Mouse (Mus musculus) lung, postnatal 0 days (tissue): ENCODE measurements around the gene Gm17482. TPM values are rescaled to one million over a fixed set of nuclear protein-coding genes. Genes with fewer than 3 reads are reported as not detected.

ENCODE experiments used
- ATAC-seq: fragments of 200-750 bp; cut with Nextera tagmentation; 2 replicates; pipeline ENCODE4 v1.8.0; 2017; ENCODE audit warnings: moderate library complexity
- DNase-seq: peaks from one replicate; pipeline ENCODE4 v3.0.0-alpha.2; 2016; ENCODE audit warnings: low spot score
- H3K27ac ChIP-seq: fragments of 300-500 bp; sonication (generic); 2 replicates; pipeline ENCODE4 v1.5.1; 2014; ENCODE audit warnings: antibody characterized with exemption, mild to moderate bottlenecking, low read length, mixed read lengths
- H3K27me3 ChIP-seq: fragments of 300-500 bp; sonication (generic); replicated peaks from 2 replicates; pipeline ENCODE4 v1.6.1; 2014; ENCODE audit warnings: low read length, mixed read lengths; ENCODE audit not compliant: insufficient read depth
- H3K36me3 ChIP-seq: fragments of 300-500 bp; sonication (generic); 2 replicates; pipeline ENCODE4 v1.6.1; 2014; ENCODE audit warnings: low read length, mixed read lengths; ENCODE audit not compliant: insufficient read depth
- H3K4me1 ChIP-seq: fragments of 300-500 bp; sonication (generic); 2 replicates; pipeline ENCODE4 v1.6.1; 2014; ENCODE audit warnings: antibody characterized with exemption, low read depth, low read length, mixed read lengths; ENCODE audit not compliant: insufficient read depth
- H3K4me2 ChIP-seq: fragments of 300-500 bp; sonication (generic); replicated peaks from 2 replicates; pipeline ENCODE4 v1.6.1; 2014; ENCODE audit warnings: low read depth, mild to moderate bottlenecking, low read length, moderate library complexity, mixed read lengths
- H3K4me3 ChIP-seq: fragments of 300-500 bp; sonication (generic); 2 replicates; pipeline ENCODE4 v1.5.1; 2014; ENCODE audit warnings: low read depth, low read length
- H3K9ac ChIP-seq: fragments of 300-500 bp; sonication (generic); replicated peaks from 2 replicates; pipeline ENCODE4 v1.6.1; 2014; ENCODE audit warnings: low read depth, mild to moderate bottlenecking
- H3K9me3 ChIP-seq: fragments of 300-500 bp; sonication (generic); 2 replicates; pipeline ENCODE4 v1.6.1; 2016; ENCODE audit warnings: low read length, mixed read lengths
- CTCF ChIP-seq: IDR thresholded peaks from 2 replicates; pipeline ENCODE4 v1.5.1; 2016; ENCODE audit warnings: antibody characterized with exemption, mild to moderate bottlenecking
- EP300 ChIP-seq: IDR thresholded peaks from 2 replicates; pipeline ENCODE4 v1.6.1; 2016; ENCODE audit warnings: antibody characterized with exemption, mild to moderate bottlenecking, control low read depth
- WGBS: fragments of 180-500 bp; shearing (Covaris S2); extraction: QIAGEN DNeasy Blood & Tissue Kit; methylation state at CpG from one replicate; pipeline ENCODE4 v1.1.7; 2014; 5-methylcytosine and 5-hydroxymethylcytosine counted together
- polyA plus RNA-seq: library from polyadenylated mRNA; unstranded; fragments of >200 nt; fragmentation: Nextera tagmentation; extraction: Ambion mirVana; gene quantifications from 2 replicates; pipeline ENCODE4 v1.2.1, GENCODE M21; 2015

Gm17482 gene
- polyA plus RNA-seq, 1 experiment from 2014 or later, result not detected

DNA sequence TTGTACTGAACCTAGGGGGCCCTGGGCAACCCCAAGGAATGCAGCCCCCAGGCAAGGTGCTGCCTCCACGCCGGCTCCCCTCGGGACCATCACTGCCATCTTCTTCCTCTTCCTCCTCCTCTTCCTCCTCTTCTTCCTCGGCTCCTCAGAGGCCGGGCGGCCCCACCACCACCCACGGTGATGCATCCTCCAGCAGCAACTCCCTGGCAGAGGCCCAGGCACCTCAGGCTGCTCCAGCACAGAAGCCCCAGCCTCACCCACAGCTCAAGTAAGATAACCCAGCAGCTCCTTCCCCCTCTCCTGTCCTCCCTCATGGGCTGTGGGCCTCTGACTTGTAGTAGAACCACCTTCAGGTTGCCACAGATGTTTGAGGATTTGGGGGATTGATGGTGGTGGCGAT is 50.9 kb downstream of the Gm17482 start:
- Histone ChIP-seq H3K4me2 (no peak overlapping the region), H3K4me3 (no peak overlapping the region), H3K27ac (no peak overlapping the region), H3K9me3 (no peaks in the 10 kb centered on the region), H3K4me1 (no peaks in the 10 kb centered on the region), H3K36me3 (no peaks in the 10 kb centered on the region), H3K9ac (no peak overlapping the region), H3K27me3 (no peaks in the 10 kb centered on the region)
- ATAC-seq, result no peak
- 64% methylated on average over 8 of the region's 8 CpGs for WGBS
- TF ChIP-seq CTCF (no peak), EP300 (no peak)
- DNase-seq, result no peak

DNA sequence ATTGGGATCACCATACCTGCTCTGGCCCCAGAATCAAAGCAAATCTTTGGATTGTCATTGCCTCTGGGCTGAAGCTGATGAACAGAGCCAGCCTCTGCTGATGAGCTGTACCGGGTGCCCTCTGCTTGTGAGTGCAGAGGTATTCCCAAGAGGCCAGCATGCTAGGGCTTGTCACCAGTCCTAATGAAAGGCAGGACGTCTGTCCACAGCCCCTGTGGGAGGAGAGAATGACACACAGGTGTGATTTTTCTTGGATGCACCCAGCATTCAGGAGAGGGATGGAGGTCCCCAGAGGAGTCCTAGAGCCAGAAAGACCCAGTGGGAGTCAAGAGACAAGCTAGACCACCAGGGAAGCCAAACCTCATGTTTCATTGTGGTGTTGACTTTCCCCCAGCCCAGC is 52.5 kb downstream of the Gm17482 start:
- no peaks in the 10 kb centered on the region for H3K4me1 ChIP-seq
- ATAC-seq, result no peak
- no peak overlapping the region for H3K4me2 ChIP-seq
- no peaks in the 10 kb centered on the region for H3K36me3 ChIP-seq
- no peaks in the 10 kb centered on the region for H3K9me3 ChIP-seq
- no peak for DNase-seq
- H3K9ac ChIP-seq, result no peak overlapping the region
- no peak overlapping the region for H3K27ac ChIP-seq
- TF ChIP-seq EP300, result no peak
- no peak for TF ChIP-seq CTCF
- WGBS, result 60% methylated on average over 2 of the region's 2 CpGs
- H3K27me3 ChIP-seq, result no peaks in the 10 kb centered on the region
- no peak overlapping the region for H3K4me3 ChIP-seq

DNA sequence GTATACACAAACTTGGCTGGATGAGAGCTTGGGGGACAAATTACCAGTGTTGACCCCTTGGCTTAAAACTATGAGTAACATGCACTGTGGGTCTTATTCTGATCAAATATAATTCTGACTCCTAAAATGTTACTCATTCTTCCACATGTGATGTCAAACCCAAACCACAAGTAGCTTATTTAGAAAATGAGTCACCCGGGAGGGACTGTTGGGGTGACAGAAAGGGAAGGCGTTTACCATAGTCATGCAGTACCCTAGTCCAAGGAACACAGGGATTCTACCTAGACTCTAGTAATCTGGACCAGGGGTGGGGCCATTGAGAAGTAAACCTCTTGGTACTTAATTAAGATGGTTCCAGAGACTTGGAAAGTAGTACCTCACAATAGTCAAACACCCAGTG is 57.0 kb downstream of the Gm17482 start:
- no peak for TF ChIP-seq EP300
- no peak for TF ChIP-seq CTCF
- DNase-seq (no peak), ATAC-seq (no peak)
- Histone ChIP-seq H3K9ac (no peak overlapping the region), H3K27me3 (no peaks in the 10 kb centered on the region), H3K4me1 (no peaks in the 10 kb centered on the region), H3K36me3 (no peaks in the 10 kb centered on the region), H3K4me2 (no peak overlapping the region), H3K9me3 (no peaks in the 10 kb centered on the region), H3K27ac (no peak overlapping the region), H3K4me3 (no peak overlapping the region)
- WGBS, result 80% methylated on average over 2 of the region's 2 CpGs

DNA sequence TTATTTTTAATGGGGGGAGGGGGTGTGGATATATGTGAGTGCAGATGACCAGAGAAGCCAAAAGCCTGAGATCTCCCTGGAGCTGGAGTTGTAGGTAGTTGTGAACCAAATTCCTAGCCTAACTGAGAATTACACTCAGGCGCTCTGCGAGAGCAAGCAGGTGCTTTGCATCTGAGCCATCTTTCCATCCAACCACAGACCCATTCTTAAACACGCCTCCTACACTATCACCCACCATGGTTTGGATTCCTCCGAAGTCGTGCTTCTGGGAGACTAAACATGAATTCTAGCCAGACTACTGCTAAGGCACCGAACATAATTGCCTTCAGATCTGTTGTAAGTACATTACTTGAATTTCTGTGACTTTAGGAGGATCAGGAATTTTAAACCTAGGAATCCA is 59.3 kb downstream of the Gm17482 start:
- Histone ChIP-seq H3K27me3 (no peaks in the 10 kb centered on the region), H3K4me1 (no peaks in the 10 kb centered on the region), H3K36me3 (no peaks in the 10 kb centered on the region), H3K4me2 (no peak overlapping the region), H3K4me3 (no peak overlapping the region), H3K27ac (no peak overlapping the region), H3K9me3 (no peaks in the 10 kb centered on the region), H3K9ac (no peak overlapping the region)
- WGBS, result 66% methylated on average over 6 of the region's 6 CpGs
- TF ChIP-seq CTCF (no peak), EP300 (no peak)
- DNase-seq (no peak), ATAC-seq (no peak)

DNA sequence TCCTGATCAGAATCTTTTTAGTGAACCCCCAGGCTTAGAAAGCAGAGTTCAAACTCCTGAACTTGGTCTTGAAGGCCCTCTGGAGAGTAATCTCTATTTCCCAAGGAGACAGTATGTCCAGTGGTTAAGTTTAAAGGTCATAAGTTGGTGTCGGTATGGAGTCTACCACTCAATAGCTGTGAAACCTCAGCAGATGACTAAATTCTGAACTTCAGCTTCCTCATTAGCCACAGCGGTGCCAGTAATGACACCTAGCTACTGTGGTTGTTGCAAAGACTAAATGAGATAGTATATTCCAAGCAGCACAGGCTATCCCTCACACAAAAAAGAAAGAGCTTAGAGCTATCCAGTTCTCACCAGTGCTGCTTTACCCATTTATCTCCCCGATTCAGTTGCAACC is 61.1 kb downstream of the Gm17482 start:
- Histone ChIP-seq H3K36me3 (no peaks in the 10 kb centered on the region), H3K4me3 (no peak overlapping the region), H3K4me2 (no peak overlapping the region), H3K27me3 (no peaks in the 10 kb centered on the region), H3K4me1 (no peaks in the 10 kb centered on the region), H3K9ac (no peak overlapping the region), H3K9me3 (no peaks in the 10 kb centered on the region), H3K27ac (no peak overlapping the region)
- no peak for ATAC-seq
- WGBS, result 90% methylated on average over 3 of the region's 3 CpGs
- DNase-seq, result no peak
- no peak for TF ChIP-seq CTCF
- TF ChIP-seq EP300, result no peak

DNA sequence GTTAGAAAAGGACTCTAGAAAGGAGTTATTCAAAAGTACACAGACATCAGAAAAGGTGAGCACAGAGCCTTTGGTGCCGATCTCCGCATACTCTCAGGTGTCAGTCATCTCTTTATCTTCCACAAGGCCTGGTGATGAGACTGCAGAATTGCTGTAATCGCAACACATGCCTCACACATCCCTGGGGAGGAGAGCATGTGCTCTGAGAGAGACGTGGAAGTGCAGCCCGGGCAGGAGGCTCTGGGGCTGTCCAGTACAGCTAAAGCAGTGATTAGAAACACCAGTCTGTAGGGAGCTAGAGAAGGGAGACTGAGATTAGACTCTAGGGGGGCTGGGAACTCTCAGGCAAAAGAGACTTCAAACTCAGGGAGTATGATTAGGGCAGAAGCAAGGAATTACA is 63.4 kb downstream of the Gm17482 start:
- H3K36me3 ChIP-seq, result no peaks in the 10 kb centered on the region
- H3K9me3 ChIP-seq, result no peaks in the 10 kb centered on the region
- no peak overlapping the region for H3K9ac ChIP-seq
- DNase-seq (no peak), ATAC-seq (no peak)
- no peaks in the 10 kb centered on the region for H3K4me1 ChIP-seq
- 62% methylated on average over 5 of the region's 5 CpGs for WGBS
- no peak overlapping the region for H3K4me2 ChIP-seq
- no peak overlapping the region for H3K4me3 ChIP-seq
- TF ChIP-seq CTCF (no peak), EP300 (no peak)
- H3K27ac ChIP-seq, result no peak overlapping the region
- no peaks in the 10 kb centered on the region for H3K27me3 ChIP-seq

DNA sequence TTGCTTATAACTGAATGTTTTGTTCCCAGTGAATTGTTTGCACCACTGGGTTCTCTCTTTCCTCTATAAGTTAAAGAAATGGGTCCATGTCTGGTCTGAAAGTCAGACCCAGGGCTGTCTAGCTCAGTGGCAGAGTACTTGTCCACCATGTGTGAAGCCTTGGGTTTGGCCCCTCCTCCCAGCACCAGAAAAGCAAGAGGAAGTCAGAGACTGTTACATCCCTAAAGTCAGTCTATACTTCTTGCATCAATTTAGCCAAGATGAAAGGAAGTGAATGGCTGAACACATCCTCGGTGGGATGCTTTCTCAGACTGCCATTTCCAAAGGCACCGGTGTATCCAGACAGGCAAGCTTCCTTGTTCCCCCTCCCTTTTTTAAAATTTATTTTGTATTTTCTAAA is 63.9 kb downstream of the Gm17482 start:
- WGBS, result 82% methylated on average over 2 of the region's 2 CpGs
- H3K36me3 ChIP-seq, result no peaks in the 10 kb centered on the region
- no peak for DNase-seq

More for the DNA sequence above, 63.9 kb downstream of the Gm17482 start:
- H3K4me3 ChIP-seq, result no peak overlapping the region
- TF ChIP-seq EP300, result no peak
- no peak for TF ChIP-seq CTCF
- H3K27me3 ChIP-seq, result no peaks in the 10 kb centered on the region
- no peak overlapping the region for H3K4me2 ChIP-seq
- no peak overlapping the region for H3K9ac ChIP-seq
- ATAC-seq, result no peak
- H3K27ac ChIP-seq, result no peak overlapping the region
- no peaks in the 10 kb centered on the region for H3K4me1 ChIP-seq
- H3K9me3 ChIP-seq, result no peaks in the 10 kb centered on the region
